Mouse (Mus musculus) cerebellum, adult 9-11 months (tissue): Measurements from ENCODE around the gene Bmpr1a.

Experiments used
- DNase-seq: peaks from one replicate; pipeline ENCODE4 v3.0.0; 2022

Bmpr1a gene

DNA sequence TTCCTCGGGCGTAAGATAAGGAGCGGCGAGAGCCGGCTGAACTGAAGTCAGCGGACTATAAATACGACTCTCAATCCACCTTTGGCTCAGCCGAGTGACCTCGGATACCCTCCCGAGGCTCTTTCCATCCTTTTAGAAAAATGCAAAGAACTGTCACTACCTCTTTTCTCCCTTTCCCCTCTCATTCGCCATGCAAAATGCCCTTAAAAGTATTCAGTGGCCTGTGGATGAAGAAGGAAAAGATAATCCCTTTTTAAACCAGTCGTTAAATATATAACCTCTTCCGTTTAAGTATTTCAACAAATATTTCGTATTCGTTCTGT lies at the start of gene Bmpr1a:
TSS of gene Bmpr1a (minus strand) at position 17 of the 323 bp plus-strand sequence.
- no peak for DNase-seq

GRCm38 (mm10) chr14:34552226-34552625 lies 49.1 kb upstream of the Bmpr1a start:
- DNase-seq = no peak

DNA sequence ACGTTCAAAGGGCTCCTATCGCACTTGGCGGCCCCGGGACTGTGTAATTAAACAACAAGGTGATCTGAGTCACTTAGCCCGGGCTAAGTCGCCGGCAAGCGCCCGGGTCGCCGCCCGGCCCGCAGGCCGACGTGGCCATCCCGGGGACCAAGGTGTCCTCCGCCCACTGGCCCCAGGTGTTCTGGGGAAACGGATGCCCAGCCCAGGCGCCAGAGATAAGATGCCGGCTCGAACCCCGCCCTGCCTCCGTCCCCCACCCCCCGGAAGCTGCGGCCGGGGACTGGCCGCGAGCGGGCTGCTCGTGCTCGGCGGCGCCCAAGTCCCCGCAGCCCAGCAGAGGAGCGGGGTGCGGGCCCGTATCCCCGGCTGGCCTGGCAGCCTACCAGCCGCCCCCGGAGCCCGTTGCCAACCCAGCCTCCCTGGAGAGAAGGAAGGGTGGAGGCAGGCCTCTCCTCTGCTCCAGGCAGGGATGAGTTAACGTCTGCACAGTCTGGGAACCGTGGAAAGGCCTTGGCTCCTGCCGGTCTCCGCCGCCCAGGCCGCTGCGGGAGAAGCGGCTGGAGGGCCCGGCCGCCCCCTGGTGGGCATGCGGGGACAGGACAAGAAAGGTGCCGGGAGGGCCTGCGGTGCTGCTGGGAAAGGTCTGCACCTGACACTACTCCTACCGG lies 46.0 kb upstream of the Bmpr1a start:
- peak; percentile 88 for DNase-seq

DNA sequence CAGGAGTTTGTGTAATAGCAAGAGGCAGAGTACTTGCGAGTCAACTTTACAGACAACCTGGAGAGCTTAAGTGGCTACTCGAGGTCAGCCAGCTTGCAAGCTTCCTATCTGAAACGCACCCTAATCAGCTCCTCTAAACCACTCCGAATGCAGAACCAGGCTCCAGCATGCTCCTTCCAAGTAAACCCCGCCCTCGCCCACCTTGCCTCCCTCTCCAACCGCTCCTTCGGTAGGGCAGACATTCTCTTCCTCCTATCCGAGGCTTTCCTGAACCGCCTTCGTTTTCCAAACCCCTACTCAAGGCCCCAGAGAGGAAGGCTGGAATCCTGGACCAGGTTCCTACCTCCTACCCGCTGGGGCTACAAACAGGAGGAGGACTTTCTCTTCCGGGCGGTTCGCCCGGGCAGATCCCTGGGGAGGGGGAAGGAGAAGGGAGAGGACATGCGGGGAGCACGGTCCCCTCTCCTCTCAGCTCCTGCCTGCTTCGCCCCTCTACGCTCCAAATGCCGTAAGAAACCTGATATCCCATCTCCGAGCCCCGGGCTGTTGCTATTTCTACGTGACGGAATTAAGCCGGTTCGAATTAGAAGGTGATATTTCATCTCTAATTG lies 45.4 kb upstream of the Bmpr1a start:
- DNase-seq = peak; percentile 77

DNA sequence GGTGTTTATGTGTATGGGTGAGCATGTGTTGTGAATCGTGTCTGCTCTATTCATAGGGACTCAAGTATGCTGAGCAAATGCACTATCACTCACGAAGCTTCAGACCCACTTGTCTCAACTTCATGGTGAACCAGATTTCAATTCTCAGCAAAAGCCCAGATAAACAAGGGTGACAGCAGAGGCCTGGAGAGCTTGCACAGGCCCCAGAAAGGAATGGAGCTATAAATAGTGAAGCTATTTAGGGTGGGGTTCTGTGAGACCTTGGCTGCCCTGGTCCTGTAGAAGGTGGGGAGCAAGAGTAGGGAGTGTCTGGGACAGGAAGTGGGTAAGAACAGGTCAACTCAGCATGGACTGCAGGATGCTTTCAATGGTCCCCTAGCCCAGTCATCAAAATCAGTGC lies 41.4 kb upstream of the Bmpr1a start:
- DNase-seq = no peak

DNA sequence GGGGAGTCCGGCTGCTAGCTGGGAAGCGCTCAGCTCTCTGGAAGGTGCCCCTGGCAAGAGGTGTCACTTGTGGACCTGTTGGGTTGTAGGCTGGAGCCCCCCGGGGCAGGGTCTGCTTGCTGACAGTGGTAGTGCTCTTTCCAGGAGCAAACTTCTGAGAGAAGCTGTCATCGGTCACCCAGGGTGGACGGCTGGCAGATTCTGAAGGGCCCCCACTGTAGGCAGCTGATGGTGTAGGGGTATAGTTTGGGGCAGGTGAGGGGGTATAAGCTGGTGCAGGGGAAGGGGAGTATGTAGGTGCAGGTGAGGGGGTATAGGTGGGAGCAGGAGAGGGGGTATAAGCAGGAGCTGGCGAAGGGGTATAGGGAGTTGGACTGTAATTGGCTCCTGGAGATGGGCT lies 40.9 kb upstream of the Bmpr1a start:
- DNase-seq = no peak

DNA sequence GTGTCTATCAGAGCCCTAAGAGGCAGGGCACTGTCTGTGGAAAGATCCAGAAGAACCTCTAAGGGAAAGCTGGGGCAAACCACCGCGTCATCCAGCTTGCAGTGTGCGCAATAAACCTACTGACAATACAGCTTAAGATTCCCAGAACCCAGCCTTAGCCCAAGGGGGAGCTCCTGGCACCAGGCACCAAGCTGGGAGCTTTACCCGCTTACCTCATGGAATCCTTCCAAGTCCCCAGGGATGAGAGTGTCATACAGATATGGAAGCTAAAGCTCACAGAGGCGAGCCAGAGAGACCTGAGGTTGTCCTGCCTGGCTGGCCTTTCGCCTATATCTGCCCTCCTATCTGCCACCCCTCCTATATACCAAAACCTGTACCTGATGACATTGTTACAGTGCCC lies 40.5 kb upstream of the Bmpr1a start:
- DNase-seq = no peak

DNA sequence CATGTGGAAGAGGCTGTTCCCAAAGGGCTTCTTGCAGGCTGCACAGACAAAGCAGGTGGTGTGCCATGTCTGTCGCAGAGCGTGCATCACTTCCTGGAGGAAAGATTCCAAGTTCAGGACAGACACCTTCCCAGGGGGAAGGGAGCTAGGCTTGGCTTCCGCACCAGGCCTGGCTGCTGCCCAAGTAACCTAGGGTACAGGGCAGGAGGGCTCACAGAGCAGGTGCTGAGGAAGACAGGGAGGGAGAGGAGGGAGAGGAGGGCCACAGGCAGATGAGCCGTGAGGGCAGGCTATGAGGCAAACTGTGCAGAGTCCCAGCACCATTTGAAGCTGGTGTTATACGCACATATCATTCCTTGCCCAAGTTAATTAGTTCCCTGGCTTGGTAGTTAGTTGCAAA lies 38.8 kb upstream of the Bmpr1a start:
- no peak for DNase-seq

- no peak for DNase-seq
Measured at GRCm38 (mm10) chr14:34540685-34541162, 37.6 kb upstream of the Bmpr1a start.

DNA sequence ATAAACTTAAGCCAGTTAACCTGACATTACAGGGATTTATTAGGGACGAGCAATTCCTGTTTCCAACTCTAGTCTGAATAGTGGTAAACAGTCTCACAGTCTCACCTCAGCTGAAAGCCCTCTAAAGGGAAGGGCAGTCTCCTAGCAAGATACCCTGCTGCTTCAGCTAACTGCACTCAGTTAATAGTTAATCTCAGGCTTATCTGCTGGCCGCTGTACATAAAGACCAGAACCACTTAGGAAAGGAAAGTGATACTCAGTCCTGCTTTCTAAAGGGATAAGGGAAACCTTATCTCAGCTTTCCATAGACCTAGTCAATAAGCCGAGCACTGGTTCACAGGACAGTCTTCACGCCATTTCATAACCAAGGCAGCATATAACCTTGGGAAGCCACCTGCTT lies 32.7 kb upstream of the Bmpr1a start:
- no peak for DNase-seq

DNA sequence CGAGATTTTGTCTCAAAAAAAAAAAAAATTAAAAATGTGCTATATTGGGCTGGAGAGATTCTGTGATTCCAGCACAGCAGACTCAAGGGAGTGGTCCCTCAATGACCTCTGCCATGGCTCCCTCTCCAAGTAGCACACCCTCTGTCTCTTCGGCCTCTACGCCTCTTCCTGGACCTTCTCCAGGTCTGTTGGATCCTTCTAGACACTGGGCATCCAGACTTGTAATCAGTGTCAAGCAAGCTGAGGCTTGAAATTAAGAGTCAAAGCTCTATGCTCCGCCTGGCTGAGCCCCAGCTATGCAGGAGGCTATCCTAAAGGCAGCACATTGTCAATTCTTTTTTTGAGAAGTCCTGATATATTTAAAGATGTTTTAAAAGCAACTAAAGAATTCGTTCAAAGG lies 30.4 kb upstream of the Bmpr1a start:
- no peak for DNase-seq

DNA sequence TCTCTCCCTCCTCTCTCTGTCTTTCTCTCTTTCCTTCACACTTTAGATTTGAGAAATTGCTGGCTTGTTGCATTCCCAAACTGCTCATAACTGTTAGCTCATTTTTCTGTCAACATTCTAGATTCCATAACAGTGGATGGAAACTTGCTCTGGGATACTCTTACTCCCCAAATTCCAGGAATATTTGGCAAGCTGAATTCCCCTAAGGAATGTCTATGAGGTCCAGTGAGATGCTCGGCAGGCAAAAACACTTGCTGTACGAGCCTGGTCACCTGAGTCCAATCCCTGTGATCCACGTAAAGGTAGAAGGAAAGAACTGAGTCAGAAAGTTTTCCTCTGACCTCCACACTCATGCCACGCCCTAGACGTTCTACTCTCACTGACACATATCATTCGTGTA lies 29.4 kb upstream of the Bmpr1a start:
- DNase-seq = no peak

DNA sequence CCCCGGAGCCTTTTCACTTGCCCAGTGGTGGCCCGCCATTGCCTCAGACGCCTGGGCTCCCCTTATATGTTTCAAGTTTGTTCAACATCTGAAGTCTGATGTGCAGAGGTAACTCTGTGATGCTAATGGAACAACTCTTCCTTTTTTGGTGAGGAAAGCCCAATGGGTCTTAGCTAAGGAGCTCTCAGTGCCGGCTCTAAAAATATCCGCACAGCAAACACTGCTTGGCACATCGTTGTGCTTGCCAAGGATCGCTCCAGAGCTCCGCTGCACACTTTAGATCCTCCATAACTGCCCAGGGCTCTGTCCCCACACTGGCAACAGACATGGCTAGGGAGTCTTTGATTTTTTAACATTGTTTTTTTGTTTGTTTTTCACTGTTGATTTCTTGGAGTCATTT lies 25.7 kb upstream of the Bmpr1a start:
- DNase-seq = no peak

DNA sequence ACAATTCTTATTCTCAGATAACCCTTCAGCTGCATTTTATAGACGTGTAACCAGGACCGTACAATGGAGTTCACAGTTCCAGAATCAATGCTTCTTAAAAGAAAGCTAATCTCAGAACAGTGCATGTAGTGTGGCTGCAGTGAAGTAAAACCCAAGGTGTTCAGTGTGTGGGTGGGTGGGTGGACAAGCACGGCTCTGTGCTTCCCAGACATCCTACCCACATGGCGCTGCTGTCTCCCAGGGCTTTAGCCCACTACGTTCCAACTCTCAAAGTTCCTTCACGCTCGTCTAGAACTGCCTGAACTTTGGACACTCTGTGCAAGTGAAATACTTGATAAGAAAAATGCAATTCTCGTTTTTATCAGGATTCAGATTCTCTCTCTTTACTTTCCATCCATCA lies 19.6 kb upstream of the Bmpr1a start, which contains the start of gene 9230112D13Rik:
TSS of gene 9230112D13Rik (minus strand) at position 101 of the 400 bp plus-strand sequence.
- DNase-seq = no peak

DNA sequence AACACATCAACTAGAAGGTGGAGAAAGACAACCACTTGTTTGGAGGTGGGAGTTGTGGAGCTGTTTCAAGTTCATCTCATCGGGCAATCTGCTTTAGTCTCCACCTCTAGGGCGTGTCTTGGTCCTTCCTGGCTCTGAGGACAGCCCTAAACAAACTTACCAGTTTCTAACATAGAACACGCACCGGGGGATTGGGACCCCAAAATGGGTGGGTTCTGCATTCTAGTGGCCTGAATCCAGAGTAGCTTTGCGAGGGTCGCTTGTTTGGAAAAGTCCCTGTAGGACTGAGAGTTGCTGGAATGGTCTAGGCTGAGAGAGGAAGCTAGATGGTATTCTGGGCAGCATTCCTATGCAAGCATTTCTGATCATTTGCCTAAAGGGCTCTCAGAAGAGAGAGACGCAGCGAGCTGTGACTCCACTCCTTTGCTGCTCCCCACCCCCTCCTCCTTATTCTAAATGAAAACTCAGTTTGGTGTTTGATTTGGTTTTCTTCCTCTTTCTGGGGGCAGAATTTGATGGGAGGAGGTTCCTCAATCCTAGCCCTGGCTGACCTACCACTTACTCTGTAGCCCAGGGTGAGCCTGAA lies 14.9 kb upstream of the Bmpr1a start:
- DNase-seq = no peak

GRCm38 (mm10) chr14:34516960-34517577 lies 13.9 kb upstream of the Bmpr1a start:
- no peak for DNase-seq

DNA sequence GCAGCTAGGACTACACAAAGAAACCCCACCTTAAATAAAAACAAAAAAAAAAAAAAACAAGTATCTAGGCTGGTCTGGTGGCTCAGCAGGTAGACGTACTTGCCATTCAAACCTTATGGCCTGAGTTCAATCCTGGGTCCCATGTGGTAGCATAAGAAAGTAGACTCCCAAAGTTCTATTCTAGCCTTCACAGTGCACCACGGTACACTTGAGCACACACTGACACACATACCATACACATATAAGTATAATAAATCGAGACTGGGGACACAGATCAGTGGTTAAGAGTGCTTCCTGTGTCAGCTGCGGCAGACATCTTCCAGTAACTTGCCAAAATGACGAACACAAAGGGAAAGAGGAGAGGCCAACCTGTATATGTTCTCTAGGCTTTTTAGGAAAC lies 12.7 kb upstream of the Bmpr1a start:
- no peak for DNase-seq

- no peak for DNase-seq
Measured at GRCm38 (mm10) chr14:34514120-34514519, 11.0 kb upstream of the Bmpr1a start.

GRCm38 (mm10) chr14:34512602-34513001 lies 9.5 kb upstream of the Bmpr1a start:
- no peak for DNase-seq

DNA sequence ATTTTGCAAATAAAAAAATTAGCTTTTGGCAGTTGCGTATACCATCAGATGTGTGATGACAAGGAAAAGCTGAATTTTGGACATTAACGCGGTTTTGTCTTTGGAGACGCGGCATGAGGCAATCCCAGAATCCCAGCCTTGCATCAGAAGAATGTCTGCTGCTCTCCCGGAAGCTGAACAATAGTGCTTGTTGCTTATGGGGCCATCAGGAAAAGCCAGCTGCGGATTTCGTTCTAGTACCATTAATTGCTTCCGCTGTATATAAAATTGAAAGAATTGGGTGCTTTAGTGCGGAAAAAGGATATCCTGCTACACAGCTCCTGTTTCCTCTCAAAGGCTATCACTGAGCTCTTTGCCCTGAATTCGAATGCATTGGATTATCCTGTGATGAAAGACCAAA lies 8.8 kb upstream of the Bmpr1a start:
- no peak for DNase-seq

DNA sequence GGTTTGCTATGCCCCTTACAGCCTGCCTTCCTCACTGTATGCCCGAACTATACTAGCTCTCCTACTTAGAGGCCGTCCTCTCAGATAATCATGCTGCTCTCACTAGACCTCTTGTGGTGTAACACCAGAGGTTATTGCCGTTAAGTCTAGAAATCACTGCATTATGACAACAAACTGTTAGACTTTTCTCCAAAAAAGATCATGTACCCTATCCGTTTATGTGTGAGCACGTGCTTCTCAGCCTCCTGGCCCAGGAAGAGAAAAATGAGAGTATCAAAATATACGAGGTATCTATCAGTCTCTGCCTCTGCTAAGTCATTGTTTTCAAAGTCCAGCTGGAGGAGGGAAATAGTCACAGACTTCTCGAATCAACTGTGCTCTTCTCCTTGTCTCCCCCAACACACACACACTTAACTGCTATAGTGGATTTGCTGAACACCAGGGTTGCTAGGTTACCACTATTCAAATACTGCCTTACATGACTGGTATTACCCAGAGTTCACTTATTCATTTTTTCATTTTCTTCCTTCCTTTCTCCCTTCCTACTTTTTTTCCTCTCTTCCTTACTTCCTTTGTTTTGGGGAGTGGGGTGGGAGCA lies 5.8 kb upstream of the Bmpr1a start:
- no peak for DNase-seq

- no peak for DNase-seq
Measured at GRCm38 (mm10) chr14:34508187-34508840, 5.2 kb upstream of the Bmpr1a start.

DNA sequence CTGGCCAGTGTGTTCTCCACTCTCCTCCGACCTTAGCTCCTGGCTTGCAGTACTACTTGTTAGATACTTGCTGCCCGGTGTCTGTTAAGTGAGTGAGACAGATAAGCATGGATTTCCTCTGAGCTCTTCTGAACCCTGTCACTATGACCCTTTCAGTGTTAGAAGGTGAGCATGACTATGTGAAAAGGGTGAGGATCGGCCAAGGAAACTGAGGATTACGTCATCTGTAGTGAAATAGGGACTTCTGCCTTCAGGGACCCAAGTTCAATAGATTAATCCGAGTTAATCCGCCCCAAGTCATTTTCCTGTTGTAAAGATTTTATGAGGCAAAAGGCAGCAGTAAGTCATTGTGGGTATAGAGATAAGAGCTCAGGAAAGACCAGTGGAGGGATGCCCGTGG lies 2.2 kb upstream of the Bmpr1a start:
- DNase-seq = no peak
